Mouse (Mus musculus) ES-E14 (cell line): ENCODE data around the gene Slc25a40.

Experiments
- MAFK ChIP-seq: IDR thresholded peaks from 2 replicates; pipeline ENCODE4 v1.6.1; 2014; ENCODE audit warnings: mild to moderate bottlenecking, low read depth, low read length, inconsistent platforms; ENCODE audit not compliant: insufficient read depth
- ZC3H11A ChIP-seq: IDR thresholded peaks from 2 replicates; pipeline ENCODE4 v1.6.1; 2012; ENCODE audit warnings: low read depth, mild to moderate bottlenecking, inconsistent platforms, low read length, borderline replicate concordance
- ZNF384 ChIP-seq: IDR thresholded peaks from 2 replicates; pipeline ENCODE4 v1.6.1; 2012; ENCODE audit warnings: low read depth, low read length, inconsistent platforms

DNA sequence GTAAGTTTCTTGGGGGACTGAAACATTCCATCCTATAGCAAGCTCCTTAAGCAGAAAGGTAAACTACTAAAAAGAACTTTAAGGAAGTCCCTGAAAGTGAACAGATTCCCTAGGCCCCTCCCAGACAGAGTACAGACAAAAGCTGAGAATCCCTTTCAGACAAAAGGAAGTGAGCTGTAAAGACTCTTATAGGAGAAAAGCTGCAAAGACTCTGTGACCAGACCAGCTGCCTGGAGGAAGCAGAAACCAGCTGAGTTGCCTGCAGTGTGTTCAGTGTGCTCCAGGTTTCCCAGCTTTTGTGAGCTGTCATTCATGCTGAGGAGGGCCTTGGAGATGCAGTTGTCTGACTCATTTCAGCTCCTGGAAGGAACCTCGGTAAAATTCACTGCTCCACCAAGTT, 5.2 kb upstream of the Slc25a40 start:
- no peak for TF ChIP-seq ZNF384
- TF ChIP-seq ZC3H11A: no peak
- TF ChIP-seq MAFK: no peak
